Mouse (Mus musculus): ENCODE measurements at regions not wholly inside any gene's neighbourhood (a gene's known extent, or its start where the extent isn't known, plus 50 kb on each side); places are given as distances from the start of the nearest gene placed in this dataset.

GRCm38 (mm10) chr16:95872436-95872835 lies 118.3 kb downstream of the Psmg1 start:
- Histone ChIP-seq H3K36me3 (ENCODE audit: control insufficient read depth, insufficient read depth, low read length) (no peaks in the 10 kb centered on the region), H3K4me1 (ENCODE audit: control insufficient read depth in 2 of 2, insufficient read depth in 2 of 2, low read length in 2 of 2) (no peaks in the 10 kb centered on the region; a peak in 1 of 4 replicates), H3K4me2 (ENCODE audit: low read length) (no peak overlapping the region), H3K27ac (replicated peaks in 1 of 2; ENCODE audit: control insufficient read depth in 1 of 2, insufficient read depth in 1 of 2, low read depth in 2 of 2, low read length in 2 of 2) (no peak overlapping the region), H3K27me3 (ENCODE audit: control insufficient read depth, insufficient read depth, low read length) (no peaks in the 10 kb centered on the region), H3K4me3 (ENCODE audit: control insufficient read depth in 1 of 2, insufficient read depth in 1 of 2, low read depth in 1 of 2, low read length in 2 of 2) (no peak overlapping the region), H3K9ac (ENCODE audit: low read length) (no peak overlapping the region), H3K9me3 (ENCODE audit: control insufficient read depth, low read length) (no peaks in the 10 kb centered on the region)
- WGBS: 46% methylated on average over 3 of the region's 3 CpGs
- ATAC-seq (ENCODE audit: insufficient number of reproducible peaks, insufficient read depth, low FRiP score, low read depth): peak; percentile 67

GRCm38 (mm10) chr16:95870291-95870690 lies 120.5 kb downstream of the Psmg1 start:
- H3K9me3 ChIP-seq (ENCODE audit: control insufficient read depth, low read length): no peaks in the 10 kb centered on the region
- no peak overlapping the region for H3K4me2 ChIP-seq (ENCODE audit: low read length)
- H3K4me3 ChIP-seq (ENCODE audit: control insufficient read depth in 1 of 2, insufficient read depth in 1 of 2, low read depth in 1 of 2, low read length in 2 of 2): no peak overlapping the region
- H3K27ac ChIP-seq (replicated peaks in 1 of 2; ENCODE audit: control insufficient read depth in 1 of 2, insufficient read depth in 1 of 2, low read depth in 2 of 2, low read length in 2 of 2): no peak overlapping the region
- no peak for ATAC-seq (ENCODE audit: insufficient number of reproducible peaks, insufficient read depth, low FRiP score, low read depth)
- WGBS: 72% methylated on average over 2 of the region's 2 CpGs
- no peaks in the 10 kb centered on the region for H3K36me3 ChIP-seq (ENCODE audit: control insufficient read depth, insufficient read depth, low read length)
- no peak overlapping the region for H3K9ac ChIP-seq (ENCODE audit: low read length)
- H3K27me3 ChIP-seq (ENCODE audit: control insufficient read depth, insufficient read depth, low read length): no peaks in the 10 kb centered on the region
- H3K4me1 ChIP-seq (ENCODE audit: control insufficient read depth in 2 of 2, insufficient read depth in 2 of 2, low read length in 2 of 2): no peaks in the 10 kb centered on the region; a peak in 1 of 4 replicates

DNA sequence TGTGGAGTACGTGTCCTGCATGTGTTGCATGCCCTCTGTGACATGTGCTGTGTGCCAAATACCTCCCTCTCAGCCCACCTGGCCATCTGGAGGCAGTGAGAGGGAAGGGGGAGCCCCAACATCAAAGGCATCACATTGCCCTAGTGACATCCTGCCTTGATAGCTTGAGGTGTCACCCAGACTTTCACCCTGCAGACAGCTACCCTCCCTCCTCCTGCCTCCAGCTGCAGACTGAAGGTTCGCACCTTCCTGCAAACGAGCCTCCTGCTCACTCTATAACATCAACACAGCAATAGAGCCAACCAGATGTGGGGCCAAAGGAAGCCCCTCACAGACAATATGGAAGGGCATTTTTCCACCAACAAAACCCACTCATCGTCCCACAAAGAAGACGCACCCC lies 121.3 kb downstream of the Psmg1 start:
- Histone ChIP-seq H3K36me3 (ENCODE audit: control insufficient read depth, insufficient read depth, low read length) (no peaks in the 10 kb centered on the region), H3K4me2 (ENCODE audit: low read length) (no peak overlapping the region), H3K4me3 (ENCODE audit: control insufficient read depth in 1 of 2, insufficient read depth in 1 of 2, low read depth in 1 of 2, low read length in 2 of 2) (no peak overlapping the region), H3K4me1 (ENCODE audit: control insufficient read depth in 2 of 2, insufficient read depth in 2 of 2, low read length in 2 of 2) (no peaks in the 10 kb centered on the region; a peak in 1 of 4 replicates), H3K9ac (ENCODE audit: low read length) (no peak overlapping the region), H3K27ac (replicated peaks in 1 of 2; ENCODE audit: control insufficient read depth in 1 of 2, insufficient read depth in 1 of 2, low read depth in 2 of 2, low read length in 2 of 2) (no peak overlapping the region), H3K9me3 (ENCODE audit: control insufficient read depth, low read length) (no peaks in the 10 kb centered on the region), H3K27me3 (ENCODE audit: control insufficient read depth, insufficient read depth, low read length) (no peaks in the 10 kb centered on the region)
- ATAC-seq (ENCODE audit: insufficient number of reproducible peaks, insufficient read depth, low FRiP score, low read depth): no peak
- 55% methylated on average over 5 of the region's 5 CpGs for WGBS

GRCm38 (mm10) chr16:95868896-95869295 lies 121.9 kb downstream of the Psmg1 start:
- ATAC-seq (ENCODE audit: insufficient number of reproducible peaks, insufficient read depth, low FRiP score, low read depth): no peak
- 87% methylated on average over 1 of the region's 1 CpGs for WGBS
- Histone ChIP-seq H3K4me3 (ENCODE audit: control insufficient read depth in 1 of 2, insufficient read depth in 1 of 2, low read depth in 1 of 2, low read length in 2 of 2) (no peak overlapping the region), H3K4me2 (ENCODE audit: low read length) (no peak overlapping the region), H3K9ac (ENCODE audit: low read length) (no peak overlapping the region), H3K36me3 (ENCODE audit: control insufficient read depth, insufficient read depth, low read length) (no peaks in the 10 kb centered on the region), H3K9me3 (ENCODE audit: control insufficient read depth, low read length) (no peaks in the 10 kb centered on the region), H3K27ac (replicated peaks in 1 of 2; ENCODE audit: control insufficient read depth in 1 of 2, insufficient read depth in 1 of 2, low read depth in 2 of 2, low read length in 2 of 2) (no peak overlapping the region), H3K27me3 (ENCODE audit: control insufficient read depth, insufficient read depth, low read length) (no peaks in the 10 kb centered on the region), H3K4me1 (ENCODE audit: control insufficient read depth in 2 of 2, insufficient read depth in 2 of 2, low read length in 2 of 2) (peaks cover 0 to 4% of the 10 kb centered on the region in 2 experiments; a peak in 2 of 4 replicates)

GRCm38 (mm10) chr16:95867516-95867915 lies 123.2 kb downstream of the Psmg1 start:
- no peaks in the 10 kb centered on the region for H3K9me3 ChIP-seq (ENCODE audit: control insufficient read depth, low read length)
- no peak overlapping the region for H3K4me3 ChIP-seq (ENCODE audit: control insufficient read depth in 1 of 2, insufficient read depth in 1 of 2, low read depth in 1 of 2, low read length in 2 of 2)
- H3K9ac ChIP-seq (ENCODE audit: low read length): no peak overlapping the region
- H3K27me3 ChIP-seq (ENCODE audit: control insufficient read depth, insufficient read depth, low read length): no peaks in the 10 kb centered on the region
- peaks cover 4 to 15% of the 10 kb centered on the region in 2 experiments; a peak in 3 of 4 replicates for H3K4me1 ChIP-seq (ENCODE audit: control insufficient read depth in 2 of 2, insufficient read depth in 2 of 2, low read length in 2 of 2)
- no peak overlapping the region for H3K27ac ChIP-seq (replicated peaks in 1 of 2; ENCODE audit: control insufficient read depth in 1 of 2, insufficient read depth in 1 of 2, low read depth in 2 of 2, low read length in 2 of 2)
- WGBS: 80% methylated on average over 9 of the region's 9 CpGs
- no peaks in the 10 kb centered on the region for H3K36me3 ChIP-seq (ENCODE audit: control insufficient read depth, insufficient read depth, low read length)
- ATAC-seq (ENCODE audit: insufficient number of reproducible peaks, insufficient read depth, low FRiP score, low read depth): no peak
- no peak overlapping the region for H3K4me2 ChIP-seq (ENCODE audit: low read length)

GRCm38 (mm10) chr16:95866866-95867420 lies 123.8 kb downstream of the Psmg1 start:
- Histone ChIP-seq H3K27ac (replicated peaks in 1 of 2; ENCODE audit: control insufficient read depth in 1 of 2, insufficient read depth in 1 of 2, low read depth in 2 of 2, low read length in 2 of 2) (no peak overlapping the region), H3K9me3 (ENCODE audit: control insufficient read depth, low read length) (no peaks in the 10 kb centered on the region), H3K27me3 (ENCODE audit: control insufficient read depth, insufficient read depth, low read length) (no peaks in the 10 kb centered on the region), H3K4me3 (ENCODE audit: control insufficient read depth in 1 of 2, insufficient read depth in 1 of 2, low read depth in 1 of 2, low read length in 2 of 2) (no peak overlapping the region), H3K36me3 (ENCODE audit: control insufficient read depth, insufficient read depth, low read length) (no peaks in the 10 kb centered on the region), H3K9ac (ENCODE audit: low read length) (no peak overlapping the region), H3K4me2 (ENCODE audit: low read length) (no peak overlapping the region), H3K4me1 (ENCODE audit: control insufficient read depth in 2 of 2, insufficient read depth in 2 of 2, low read length in 2 of 2) (peaks cover 5 to 16% of the 10 kb centered on the region in 2 experiments; a peak in 3 of 4 replicates)
- no peak for ATAC-seq (ENCODE audit: insufficient number of reproducible peaks, insufficient read depth, low FRiP score, low read depth)
- 84% methylated on average over 1 of the region's 1 CpGs for WGBS

GRCm38 (mm10) chr16:95865603-95866002 lies 125.2 kb downstream of the Psmg1 start:
- WGBS: 59% methylated on average over 1 of the region's 1 CpGs
- Histone ChIP-seq H3K4me3 (ENCODE audit: control insufficient read depth in 1 of 2, insufficient read depth in 1 of 2, low read depth in 1 of 2, low read length in 2 of 2) (no peak overlapping the region), H3K9ac (ENCODE audit: low read length) (no peak overlapping the region), H3K27me3 (ENCODE audit: control insufficient read depth, insufficient read depth, low read length) (no peaks in the 10 kb centered on the region), H3K9me3 (ENCODE audit: control insufficient read depth, low read length) (no peaks in the 10 kb centered on the region), H3K4me1 (ENCODE audit: control insufficient read depth in 2 of 2, insufficient read depth in 2 of 2, low read length in 2 of 2) (peaks cover 8 to 22% of the 10 kb centered on the region in 2 experiments; a peak in 3 of 4 replicates), H3K27ac (replicated peaks in 1 of 2; ENCODE audit: control insufficient read depth in 1 of 2, insufficient read depth in 1 of 2, low read depth in 2 of 2, low read length in 2 of 2) (no peak overlapping the region), H3K4me2 (ENCODE audit: low read length) (no peak overlapping the region), H3K36me3 (ENCODE audit: control insufficient read depth, insufficient read depth, low read length) (no peaks in the 10 kb centered on the region)
- ATAC-seq (ENCODE audit: insufficient number of reproducible peaks, insufficient read depth, low FRiP score, low read depth): no peak

DNA sequence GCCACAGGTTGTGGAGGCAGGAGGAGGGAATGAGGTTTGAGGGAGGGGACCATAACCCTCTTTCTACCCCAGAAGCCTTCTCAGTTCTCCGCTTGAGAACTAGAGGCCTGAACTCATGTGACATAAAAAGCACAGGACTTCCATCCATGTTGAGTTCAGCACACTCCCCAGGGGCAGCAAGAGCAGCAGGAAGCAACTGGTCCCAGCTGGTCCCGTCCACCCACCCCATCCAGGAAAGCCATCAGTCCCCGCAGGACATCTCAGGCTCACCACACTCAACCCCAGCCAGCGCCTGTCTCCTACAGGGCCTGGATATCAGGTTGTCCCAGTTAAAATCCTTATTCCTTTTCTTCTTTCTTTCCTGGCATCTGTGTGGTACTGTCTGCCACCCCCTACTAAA lies 126.1 kb downstream of the Psmg1 start:
- Histone ChIP-seq H3K27ac (replicated peaks in 1 of 2; ENCODE audit: control insufficient read depth in 1 of 2, insufficient read depth in 1 of 2, low read depth in 2 of 2, low read length in 2 of 2) (peak overlapping the region in 1 of 2 experiments; percentile 33; a peak in 1 of 4 replicates), H3K9ac (ENCODE audit: low read length) (no peak overlapping the region), H3K4me1 (ENCODE audit: control insufficient read depth in 2 of 2, insufficient read depth in 2 of 2, low read length in 2 of 2) (peaks cover 11 to 22% of the 10 kb centered on the region in 2 experiments; a peak in 3 of 4 replicates), H3K4me2 (ENCODE audit: low read length) (no peak overlapping the region), H3K36me3 (ENCODE audit: control insufficient read depth, insufficient read depth, low read length) (no peaks in the 10 kb centered on the region), H3K27me3 (ENCODE audit: control insufficient read depth, insufficient read depth, low read length) (no peaks in the 10 kb centered on the region), H3K4me3 (ENCODE audit: control insufficient read depth in 1 of 2, insufficient read depth in 1 of 2, low read depth in 1 of 2, low read length in 2 of 2) (no peak overlapping the region), H3K9me3 (ENCODE audit: control insufficient read depth, low read length) (no peaks in the 10 kb centered on the region)
- ATAC-seq (ENCODE audit: insufficient number of reproducible peaks, insufficient read depth, low FRiP score, low read depth): no peak
- WGBS: 62% methylated on average over 4 of the region's 4 CpGs

Data from heart, embryonic 14.5 days (tissue).